Mouse (Mus musculus): ENCODE measurements around the gene Adat3. TPM values are rescaled to one million over a fixed set of nuclear protein-coding genes. Genes with fewer than 3 reads are reported as not detected.
"Not testable (repeated sequence)": the region's sequence is repeated elsewhere in the genome, so short reads cannot be mapped to it uniquely, and the experiment has no call there.

Adat3 gene
- total RNA-seq, 2 experiments from 2014 or later = 2.9 to 3.6 TPM

GRCm38 (mm10) chr10:80577195-80578130, 25.2 kb upstream of the Adat3 start, which contains the start of gene Klf16:
Gene Klf16 (minus strand): TSS chr10:80577321.
- intact Hi-C loops (cut with DNase I) = loop anchor here (5.0 kb wide), 1 partner anchor 110 kb away; no protein-coding TSS in a partner anchor

GRCm38 (mm10) chr10:80578131-80578750, 24.4 kb upstream of the Adat3 start:
- peak; percentile 83 for DNase-seq
- intact Hi-C loops (cut with DNase I) = loop anchor here (5.0 kb wide), 1 partner anchor 109 kb away; no protein-coding TSS in a partner anchor

More at GRCm38 (mm10) chr10:80577195-80578130, 25.2 kb upstream of the Adat3 start, which contains the start of gene Klf16:
- peak; percentile 96 for DNase-seq

DNA sequence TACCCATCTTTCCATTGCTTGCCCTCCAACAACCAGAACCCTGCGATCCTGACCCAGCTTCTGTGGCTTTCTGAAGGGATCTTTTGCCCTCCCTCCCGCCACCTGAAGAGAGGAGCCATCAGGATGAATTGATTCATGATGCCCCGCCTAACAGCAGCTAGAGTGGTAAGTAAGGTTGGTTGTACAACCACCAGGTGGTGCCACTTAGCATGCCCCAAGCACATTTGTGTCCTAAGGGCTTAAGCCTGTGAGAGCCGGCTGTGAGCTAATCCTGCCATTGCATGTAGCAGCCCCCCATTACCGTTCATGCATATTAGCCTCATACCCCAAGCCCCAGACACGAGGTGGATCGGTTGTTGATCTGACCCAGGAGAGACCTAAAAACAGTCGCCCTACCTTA, 23.8 kb upstream of the Adat3 start:
- DNase-seq = peak; percentile 57
- intact Hi-C loops (cut with DNase I) = loop anchor here (5.0 kb wide), 1 partner anchor 108 kb away; no protein-coding TSS in a partner anchor

DNA sequence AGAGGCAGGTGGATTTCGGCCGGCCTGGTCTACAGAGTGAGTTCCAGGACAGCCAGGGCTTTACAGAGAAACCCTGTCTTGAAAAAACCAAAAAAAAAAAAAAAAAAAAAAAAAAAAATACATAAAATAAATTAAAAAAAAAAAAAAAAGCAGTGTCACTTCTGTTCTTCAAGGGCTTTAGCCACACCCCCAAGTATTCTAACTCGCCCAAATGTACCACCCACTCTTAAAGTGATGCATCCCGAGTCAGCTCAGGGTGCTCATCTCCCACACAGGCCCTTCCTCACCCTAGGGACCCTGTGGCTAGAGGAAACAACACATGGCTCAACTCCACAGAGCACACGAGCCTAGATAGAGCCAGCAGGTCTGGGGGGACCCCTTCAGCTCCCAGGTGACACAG, 19.6 kb upstream of the Adat3 start:
- intact Hi-C loops (cut with DNase I) = no loop called here
- no peak for DNase-seq

- peak; percentile 41 for DNase-seq
- intact Hi-C loops (cut with DNase I) = no loop called here
Measured at GRCm38 (mm10) chr10:80584045-80584488, 18.6 kb upstream of the Adat3 start.

DNA sequence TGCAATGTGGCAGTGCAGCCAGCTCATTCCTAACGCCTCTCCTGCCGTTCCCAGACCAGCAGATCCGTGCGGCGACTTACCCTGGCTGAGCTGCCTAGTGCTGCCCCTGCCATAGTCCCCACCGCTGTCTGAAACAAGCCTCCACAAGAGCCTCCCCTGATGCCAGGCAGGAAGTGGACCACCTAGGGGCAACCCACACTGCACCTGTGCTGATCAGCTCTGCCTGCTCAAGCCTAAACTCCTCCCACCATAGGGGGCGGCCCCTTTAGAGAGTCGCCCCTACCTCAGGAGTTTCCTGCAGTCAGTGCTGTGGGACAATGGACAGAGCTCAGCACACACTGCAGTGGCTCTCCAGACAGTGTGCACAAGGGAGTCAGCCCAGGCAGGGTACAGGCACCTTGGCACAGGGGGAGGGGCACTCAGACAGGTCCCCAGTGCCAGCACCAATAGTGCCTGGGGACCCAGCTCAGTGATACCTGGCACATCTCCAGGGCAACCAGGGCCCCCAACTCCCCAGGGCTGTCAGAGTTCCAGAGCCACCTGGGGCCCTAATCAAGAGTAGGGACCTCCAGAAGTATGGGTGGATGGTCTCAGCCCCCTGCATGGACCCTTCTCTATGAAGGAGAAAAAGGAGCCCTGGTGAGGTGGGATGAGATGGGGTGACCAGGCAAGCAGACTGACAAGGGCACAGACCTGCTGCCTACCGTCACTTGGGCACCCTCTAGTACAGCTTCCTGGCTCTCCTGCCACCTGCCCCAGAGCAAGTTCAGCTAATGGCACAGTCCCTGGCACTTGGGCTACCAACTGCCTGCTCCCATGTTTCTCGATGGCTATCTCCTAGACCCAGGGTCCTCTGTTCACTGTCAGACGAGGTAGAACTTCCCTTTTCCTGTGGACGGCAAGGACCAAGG, 17.8 kb upstream of the Adat3 start:
- intact Hi-C loops (cut with DNase I) = no loop called here
- DNase-seq = no peak

GRCm38 (mm10) chr10:80585581-80585980, 17.1 kb upstream of the Adat3 start:
- intact Hi-C loops (cut with DNase I) = no loop called here
- no peak for DNase-seq

- DNase-seq = no peak
Measured at GRCm38 (mm10) chr10:80586407-80587304, 16.0 kb upstream of the Adat3 start.

GRCm38 (mm10) chr10:80587305-80587657, 15.4 kb upstream of the Adat3 start:
- DNase-seq = no peak

More at GRCm38 (mm10) chr10:80586407-80587304, 16.0 kb upstream of the Adat3 start:
- intact Hi-C loops (cut with DNase I) = no loop called here

GRCm38 (mm10) chr10:80589127-80589878, 13.4 kb upstream of the Adat3 start:
- intact Hi-C loops (cut with DNase I) = no loop called here
- no peak for DNase-seq

More at GRCm38 (mm10) chr10:80587305-80587657, 15.4 kb upstream of the Adat3 start:
- intact Hi-C loops (cut with DNase I) = no loop called here

- intact Hi-C loops (cut with DNase I) = no loop called here
- DNase-seq = peak; percentile 97
Measured at GRCm38 (mm10) chr10:80589879-80590854, 12.5 kb upstream of the Adat3 start, which contains the start of gene Abhd17a. Gene Abhd17a (minus strand): TSS chr10:80590341.

DNA sequence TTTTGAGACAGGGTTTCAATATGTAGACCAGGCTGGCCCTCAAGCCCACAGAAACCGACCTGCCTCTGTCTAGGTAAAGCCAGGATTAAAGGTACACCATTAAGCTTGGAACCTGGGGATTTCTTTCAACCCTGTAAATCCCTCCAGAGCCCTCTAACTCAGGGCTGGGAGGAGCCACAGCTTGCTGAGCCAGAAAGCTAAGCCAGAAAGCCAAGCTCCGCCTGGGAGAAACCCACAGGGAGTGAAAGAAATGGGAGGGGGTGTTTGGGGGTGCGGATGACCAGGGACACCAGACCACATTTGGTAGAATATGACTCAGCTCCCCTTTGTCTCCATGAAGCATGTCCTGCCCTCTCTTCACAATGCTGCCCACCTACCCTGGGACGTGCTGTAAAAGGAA, 6.4 kb upstream of the Adat3 start:
- DNase-seq = no peak
- intact Hi-C loops (cut with DNase I) = no loop called here

DNA sequence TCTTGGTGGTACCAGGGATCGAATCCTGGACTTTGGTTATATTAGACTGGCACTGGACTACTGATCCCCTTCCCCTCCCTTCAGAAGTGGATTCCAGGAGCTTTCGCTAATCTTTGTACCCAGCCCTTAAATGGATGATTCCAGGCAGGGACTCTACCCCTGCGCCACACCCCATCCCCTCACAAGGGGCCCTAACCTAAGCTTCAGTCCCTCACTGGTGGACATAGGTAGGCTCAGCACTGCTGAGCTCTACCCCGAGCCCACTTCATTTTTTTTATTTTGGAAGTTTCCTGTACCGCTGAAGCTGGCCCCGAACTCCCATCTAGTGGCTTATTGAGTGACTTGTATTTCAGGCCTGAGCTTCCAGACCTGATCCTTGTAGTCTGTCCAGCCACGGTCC, 684 bp downstream of the Adat3 start:
- intact Hi-C loops (cut with DNase I) = no loop called here
- DNase-seq = no peak

- DNase-seq = no peak
- intact Hi-C loops (cut with DNase I) = no loop called here
Measured at GRCm38 (mm10) chr10:80604001-80604509, 1.4 kb downstream of the Adat3 start.

- DNase-seq = no peak
- intact Hi-C loops (cut with DNase I) = no loop called here
Measured at GRCm38 (mm10) chr10:80604988-80605387, 2.3 kb downstream of the Adat3 start.

DNA sequence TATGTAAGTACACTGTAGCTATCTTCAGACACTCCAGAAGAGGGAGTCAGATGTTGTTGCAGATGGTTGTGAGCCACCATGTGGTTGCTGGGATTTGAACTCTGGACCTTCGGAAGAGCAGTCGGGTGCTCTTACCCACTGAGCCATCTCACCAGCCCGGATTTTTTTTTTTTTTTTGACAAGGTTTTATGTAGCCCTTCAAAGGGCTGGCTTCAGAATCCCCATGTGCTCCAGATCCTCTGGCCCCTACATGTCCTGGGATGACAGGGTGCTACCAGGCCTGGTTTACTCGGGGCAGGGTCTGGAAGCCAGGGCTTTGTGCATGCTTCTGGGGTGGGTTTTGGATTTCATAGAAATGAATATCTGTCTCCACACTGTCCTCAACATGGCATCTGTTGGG, 3.0 kb downstream of the Adat3 start, which contains the start of gene Gm49322:
TSS of gene Gm49322 (plus strand) at position 301 of the 400 bp plus-strand sequence.
- intact Hi-C loops (cut with DNase I); DNase-seq: not testable (repeated sequence)

DNA sequence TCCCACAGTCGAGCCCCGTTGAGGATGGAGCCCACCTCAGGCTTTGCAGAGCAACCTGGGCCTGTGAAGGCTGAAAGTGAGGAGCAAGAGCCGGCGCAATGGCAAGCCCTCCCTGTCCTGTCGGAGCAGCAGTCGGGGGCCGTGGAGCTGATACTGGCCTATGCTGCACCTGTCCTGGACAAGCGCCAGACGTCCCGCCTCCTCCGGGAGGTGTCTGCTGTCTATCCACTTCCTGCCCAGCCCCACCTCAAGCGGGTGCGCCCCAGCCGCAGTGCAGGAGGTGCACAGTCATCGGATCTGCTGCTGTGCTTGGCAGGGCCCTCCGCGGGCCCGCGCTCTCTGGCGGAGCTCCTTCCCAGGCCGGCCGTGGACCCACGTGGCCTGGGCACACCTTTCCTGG, 3.6 kb downstream of the Adat3 start:
- intact Hi-C loops (cut with DNase I) = no loop called here
- no peak for DNase-seq
